Mouse (Mus musculus) stomach, embryonic 16.5 days (tissue): Measurements from ENCODE around the gene Arl10. TPM values are rescaled to one million over a fixed set of nuclear protein-coding genes. Genes with fewer than 3 reads are reported as not detected.

Experiments used
- ATAC-seq: fragments of 200-750 bp; cut with Nextera tagmentation; 2 replicates; pipeline ENCODE4 v1.8.0; 2017; ENCODE audit warnings: moderate number of reproducible peaks, moderate TSS enrichment; ENCODE audit not compliant: insufficient read depth, low FRiP score
- H3K27ac ChIP-seq: fragments of 300-500 bp; sonication (generic); 2 replicates; pipeline ENCODE4 v1.5.1; 2014; ENCODE audit warnings: low read length
- H3K27me3 ChIP-seq: fragments of 300-500 bp; sonication (generic); 2 replicates; pipeline ENCODE4 v1.6.1; 2014; ENCODE audit warnings: low read length, control low read depth, mixed read lengths; ENCODE audit not compliant: control insufficient read depth, insufficient read depth
- H3K36me3 ChIP-seq: fragments of 300-500 bp; sonication (generic); 2 replicates; pipeline ENCODE4 v1.6.1; 2014; ENCODE audit warnings: low read length; ENCODE audit not compliant: control insufficient read depth, insufficient read depth
- H3K4me1 ChIP-seq: fragments of 300-500 bp; sonication (generic); 2 replicates; pipeline ENCODE4 v1.6.1; 2014; ENCODE audit warnings: low read length, control low read depth, mixed read lengths; ENCODE audit not compliant: control insufficient read depth, insufficient read depth
- H3K4me2 ChIP-seq: fragments of 300-500 bp; sonication (generic); 2 replicates; pipeline ENCODE4 v1.6.1; 2014; ENCODE audit warnings: low read depth, low read length, mixed read lengths
- H3K4me3 ChIP-seq: fragments of 300-500 bp; sonication (generic); replicated peaks from 2 replicates; pipeline ENCODE4 v1.5.1; 2014; ENCODE audit warnings: mild to moderate bottlenecking, low read length
- H3K9ac ChIP-seq: fragments of 300-500 bp; sonication (generic); 2 replicates; pipeline ENCODE4 v1.6.1; 2014; ENCODE audit warnings: low read length
- H3K9me3 ChIP-seq: fragments of 300-500 bp; sonication (generic); replicated peaks from 2 replicates; pipeline ENCODE4 v1.6.1; 2016; ENCODE audit warnings: low read length, control low read depth; ENCODE audit not compliant: control insufficient read depth
- WGBS: fragments of 180-500 bp; shearing (Covaris S2); extraction: QIAGEN DNeasy Blood & Tissue Kit; methylation state at CpG from one replicate; pipeline ENCODE4 v1.1.7; 2014; 5-methylcytosine and 5-hydroxymethylcytosine counted together
- polyA plus RNA-seq: library from polyadenylated mRNA; unstranded; fragments of >200 nt; fragmentation: Nextera tagmentation; extraction: Ambion mirVana; gene quantifications from 2 replicates; pipeline ENCODE4 v1.2.1, GENCODE M21; 2015

Gene Arl10
- polyA plus RNA-seq, 1 experiment from 2014 or later = 21.7 TPM

DNA sequence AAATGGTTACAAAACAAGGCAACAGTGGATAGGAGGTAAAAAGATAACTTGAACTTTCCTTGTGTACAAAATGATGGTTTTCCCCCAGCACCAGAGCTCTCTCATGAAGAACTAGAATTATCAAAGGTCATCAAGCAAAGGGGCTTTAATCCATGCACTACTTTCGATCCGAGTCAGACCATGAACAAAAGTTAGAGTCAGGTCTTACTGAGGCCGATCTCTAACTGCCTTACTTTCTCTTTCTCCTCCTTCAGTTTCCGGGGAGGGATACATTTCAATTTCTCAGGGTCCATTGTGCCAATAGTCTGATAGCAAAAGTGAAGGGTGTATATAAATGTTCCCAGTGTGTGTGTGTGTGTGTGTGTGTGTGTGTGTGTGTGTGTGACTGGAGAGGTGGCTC lies 2.2 kb upstream of the Arl10 start:
- H3K4me1 ChIP-seq = peaks cover 8% of the 10 kb centered on the region
- no peak for ATAC-seq
- H3K4me2 ChIP-seq = no peak overlapping the region
- H3K9me3 ChIP-seq = no peaks in the 10 kb centered on the region
- no peak overlapping the region for H3K4me3 ChIP-seq
- H3K36me3 ChIP-seq = no peaks in the 10 kb centered on the region
- H3K27me3 ChIP-seq = no peaks in the 10 kb centered on the region
- no peak overlapping the region for H3K9ac ChIP-seq
- 78% methylated on average over 4 of the region's 4 CpGs for WGBS
- H3K27ac ChIP-seq = no peak overlapping the region

DNA sequence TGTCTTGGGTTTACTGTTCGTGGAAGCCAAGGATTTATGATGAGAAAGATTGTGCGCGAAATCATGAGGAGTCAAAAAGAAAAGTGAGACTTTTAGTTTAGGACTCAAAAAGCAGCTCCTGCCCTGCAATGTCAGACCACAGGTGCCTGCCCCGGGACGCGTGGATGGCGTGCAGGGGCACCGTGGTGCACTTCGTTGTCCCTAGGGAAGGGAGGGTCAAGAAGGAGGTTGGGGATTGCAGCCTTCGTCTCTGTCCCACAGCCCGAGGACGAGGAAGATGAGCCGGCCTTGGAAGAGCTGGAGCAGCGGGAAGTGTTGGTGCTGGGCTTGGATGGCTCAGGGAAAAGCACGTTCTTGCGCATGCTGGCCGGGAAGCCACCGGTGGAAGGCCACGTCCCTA lies 674 bp downstream of the Arl10 start:
- Histone ChIP-seq H3K27ac (peak overlapping the region; percentile 74; the same call in 1 of the 2 replicates), H3K9ac (peak overlapping the region; percentile 86), H3K4me3 (peak overlapping the region; percentile 69), H3K4me2 (peak overlapping the region; percentile 66), H3K27me3 (no peaks in the 10 kb centered on the region), H3K36me3 (0 out of 2 replicates have a peak, but pooled peaks cover under 1% of the 10 kb centered on the region), H3K4me1 (peaks cover 8% of the 10 kb centered on the region), H3K9me3 (no peaks in the 10 kb centered on the region)
- WGBS = 1% methylated on average over 19 of the region's 19 CpGs
- no peak for ATAC-seq

GRCm38 (mm10) chr13:54577652-54578507 lies 3.1 kb downstream of the Arl10 start:
- 85% methylated on average over 21 of the region's 21 CpGs for WGBS
- H3K4me1 ChIP-seq = peaks cover 13% of the 10 kb centered on the region
- no peak overlapping the region for H3K4me2 ChIP-seq
- H3K36me3 ChIP-seq = peaks cover 12% of the 10 kb centered on the region; the same call in 1 of the 2 replicates
- H3K4me3 ChIP-seq = no peak overlapping the region
- no peak overlapping the region for H3K27ac ChIP-seq
- no peak overlapping the region for H3K9ac ChIP-seq
- no peak for ATAC-seq
- H3K9me3 ChIP-seq = no peaks in the 10 kb centered on the region
- no peaks in the 10 kb centered on the region for H3K27me3 ChIP-seq

GRCm38 (mm10) chr13:54581385-54581784 lies 6.6 kb downstream of the Arl10 start:
- peaks cover 6% of the 10 kb centered on the region for H3K4me1 ChIP-seq
- no peaks in the 10 kb centered on the region for H3K27me3 ChIP-seq
- no peak overlapping the region for H3K9ac ChIP-seq
- H3K36me3 ChIP-seq = peaks cover 23% of the 10 kb centered on the region
- no peaks in the 10 kb centered on the region for H3K9me3 ChIP-seq
- no peak overlapping the region for H3K4me2 ChIP-seq
- peak overlapping the region; percentile 73 for H3K27ac ChIP-seq
- WGBS = 47% methylated on average over 2 of the region's 2 CpGs
- no peak overlapping the region for H3K4me3 ChIP-seq
- ATAC-seq = peak; percentile 65; the same call in 1 of the 2 replicates

- no peak overlapping the region for H3K9ac ChIP-seq
- H3K27ac ChIP-seq = peak overlapping the region; percentile 34; the same call in 1 of the 2 replicates
These were observed 7.3 kb downstream of the Arl10 start for GRCm38 (mm10) chr13:54582126-54582525.

DNA sequence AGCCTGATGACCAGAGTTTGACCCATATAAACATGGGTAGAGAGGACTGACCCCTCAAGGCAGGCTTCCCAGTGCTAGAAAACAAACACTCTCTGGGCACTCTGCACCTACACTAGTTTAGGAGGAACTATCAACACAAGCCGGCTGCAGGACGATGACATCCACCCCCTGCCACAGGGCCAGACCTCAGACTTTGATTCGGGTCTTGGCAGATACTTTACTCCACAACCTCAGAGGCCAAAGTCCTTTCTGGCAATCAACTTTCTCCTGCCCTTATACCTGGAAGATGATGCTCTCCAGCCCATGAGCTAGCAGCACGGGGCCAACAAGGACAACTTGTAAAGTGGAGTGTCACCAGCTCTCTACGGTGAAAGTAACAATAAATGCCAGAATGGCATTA lies 8.0 kb downstream of the Arl10 start:
- Histone ChIP-seq H3K4me3 (no peak overlapping the region), H3K9me3 (no peaks in the 10 kb centered on the region), H3K4me1 (peaks cover 5% of the 10 kb centered on the region; the same call in 1 of the 2 replicates), H3K27me3 (no peaks in the 10 kb centered on the region), H3K4me2 (no peak overlapping the region), H3K9ac (no peak overlapping the region), H3K27ac (no peak overlapping the region), H3K36me3 (peaks cover 23% of the 10 kb centered on the region)
- 81% methylated on average over 5 of the region's 5 CpGs for WGBS
- ATAC-seq = no peak

More at GRCm38 (mm10) chr13:54582126-54582525, 7.3 kb downstream of the Arl10 start:
- Histone ChIP-seq H3K4me1 (peaks cover 5% of the 10 kb centered on the region; the same call in 1 of the 2 replicates), H3K4me3 (no peak overlapping the region), H3K9me3 (no peaks in the 10 kb centered on the region), H3K27me3 (no peaks in the 10 kb centered on the region), H3K36me3 (peaks cover 23% of the 10 kb centered on the region), H3K4me2 (no peak overlapping the region)
- 67% methylated on average over 10 of the region's 10 CpGs for WGBS
- no peak for ATAC-seq

GRCm38 (mm10) chr13:54585831-54586230 lies 11.0 kb downstream of the Arl10 start:
- H3K4me2 ChIP-seq = no peak overlapping the region
- no peak for ATAC-seq
- H3K27ac ChIP-seq = no peak overlapping the region
- WGBS = 91% methylated on average over 11 of the region's 11 CpGs
- no peaks in the 10 kb centered on the region for H3K27me3 ChIP-seq
- H3K4me3 ChIP-seq = no peak overlapping the region
- H3K4me1 ChIP-seq = peaks cover 13% of the 10 kb centered on the region
- no peak overlapping the region for H3K9ac ChIP-seq
- H3K9me3 ChIP-seq = no peaks in the 10 kb centered on the region
- H3K36me3 ChIP-seq = peaks cover 20% of the 10 kb centered on the region

- WGBS = 1% methylated on average over 24 of the region's 24 CpGs
- no peaks in the 10 kb centered on the region for H3K9me3 ChIP-seq
These were observed 14.7 kb downstream of the Arl10 start for GRCm38 (mm10) chr13:54589414-54589995.

More at GRCm38 (mm10) chr13:54589414-54589995, 14.7 kb downstream of the Arl10 start:
- H3K9ac ChIP-seq = peak overlapping the region; percentile 77
- H3K36me3 ChIP-seq = peaks cover 9% of the 10 kb centered on the region; the same call in 1 of the 2 replicates
- H3K4me1 ChIP-seq = peaks cover 15% of the 10 kb centered on the region
- H3K27me3 ChIP-seq = no peaks in the 10 kb centered on the region
- ATAC-seq = 0 out of 2 replicates have a peak, but pooled peaks have one; percentile 5
- H3K27ac ChIP-seq = peak overlapping the region; percentile 37; the same call in 1 of the 2 replicates
- H3K4me2 ChIP-seq = peak overlapping the region; percentile 53
- H3K4me3 ChIP-seq = peak overlapping the region; percentile 97
